Mouse (Mus musculus): Measurements from ENCODE around the gene Xylt1.

Xylt1 gene

GRCm38 (mm10) chr7:117433641-117434040 lies 52.9 kb downstream of the Xylt1 start:
- DNase-seq (ENCODE audit: low read depth in 1 of 2, low spot score in 2 of 2) = no peak

DNA sequence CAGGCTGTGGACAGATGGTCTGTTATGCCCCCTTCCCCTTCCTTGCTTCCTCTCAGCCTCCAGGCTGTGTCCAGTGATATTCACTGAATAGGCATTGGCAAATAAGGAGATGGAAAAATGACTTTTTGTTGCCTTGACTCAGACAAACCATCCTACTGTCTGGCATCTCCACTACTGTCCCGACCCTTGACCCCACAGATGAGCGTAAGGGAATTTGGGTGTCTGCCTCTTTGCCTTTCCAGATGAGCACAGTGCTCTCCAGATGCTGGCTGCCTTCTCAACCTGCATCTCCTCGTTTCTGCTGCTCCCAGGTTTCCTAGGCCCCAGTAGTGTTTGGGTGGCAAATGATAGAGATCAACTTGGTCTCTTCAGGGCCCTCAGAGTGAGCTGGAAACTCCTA lies 54.3 kb downstream of the Xylt1 start:
- no peak for DNase-seq (ENCODE audit: low read depth in 1 of 2, low spot score in 2 of 2)

DNA sequence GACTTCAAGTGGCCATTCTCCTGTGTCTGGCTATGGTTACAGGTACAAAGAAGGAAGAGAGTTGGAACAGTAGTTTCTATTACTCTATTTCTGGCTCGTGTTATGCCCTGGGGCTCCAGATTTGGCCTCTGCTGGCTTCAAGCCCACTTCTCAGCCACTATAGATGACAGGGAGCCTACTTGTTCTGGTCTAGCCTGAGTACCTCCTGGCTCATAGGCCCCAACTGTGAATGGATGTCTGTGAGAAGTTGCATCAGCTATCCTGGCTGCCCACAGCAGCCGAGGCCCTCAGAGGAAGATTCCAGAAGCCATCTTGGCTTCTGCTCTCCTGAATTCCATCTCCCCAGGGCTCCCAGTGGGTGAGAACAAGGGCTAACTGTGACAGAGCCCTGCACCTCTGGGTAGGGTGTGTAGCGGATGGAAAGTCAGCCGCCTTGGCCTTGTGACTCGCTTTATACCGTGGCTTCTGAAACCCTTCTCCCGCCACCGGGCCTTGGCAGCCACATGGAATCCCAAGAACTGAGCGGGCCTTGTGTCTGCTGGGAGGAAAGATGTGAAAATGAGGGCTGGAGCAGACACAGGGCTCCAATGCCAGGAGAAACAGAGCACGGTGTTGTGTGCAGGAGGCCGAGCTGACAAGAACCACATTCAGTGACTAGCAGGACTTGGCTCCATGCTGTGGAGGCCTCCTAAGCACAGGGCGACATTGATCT lies 55.1 kb downstream of the Xylt1 start:
- no peak for DNase-seq (ENCODE audit: low read depth in 1 of 2, low spot score in 2 of 2)

- DNase-seq (ENCODE audit: low read depth in 1 of 2, low spot score in 2 of 2) = no peak
Observed at GRCm38 (mm10) chr7:117436892-117437291, 56.1 kb downstream of the Xylt1 start.

DNA sequence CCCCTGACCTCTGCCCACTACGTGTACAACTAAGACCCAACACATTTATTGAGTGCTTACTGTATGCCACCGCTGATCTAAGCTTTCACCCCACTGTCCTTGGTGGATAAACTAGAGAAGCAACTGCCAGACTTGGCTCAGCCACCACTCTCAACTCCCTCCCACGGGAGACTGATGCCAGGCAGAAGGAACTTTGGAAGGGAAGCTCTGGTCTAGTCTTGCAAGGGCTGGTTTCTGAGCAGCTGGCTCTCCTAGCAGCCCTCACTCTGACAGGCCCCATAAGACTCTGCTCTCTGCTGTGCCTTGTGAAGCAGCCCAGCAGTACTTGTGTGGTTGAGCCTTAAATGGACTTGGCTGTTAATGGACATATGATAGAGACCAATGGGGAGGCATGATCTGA lies 60.2 kb downstream of the Xylt1 start:
- no peak for DNase-seq (ENCODE audit: low read depth in 1 of 2, low spot score in 2 of 2)

- DNase-seq (ENCODE audit: low read depth in 1 of 2, low spot score in 2 of 2) = no peak
Observed at GRCm38 (mm10) chr7:117442639-117443038, 61.9 kb downstream of the Xylt1 start.

DNA sequence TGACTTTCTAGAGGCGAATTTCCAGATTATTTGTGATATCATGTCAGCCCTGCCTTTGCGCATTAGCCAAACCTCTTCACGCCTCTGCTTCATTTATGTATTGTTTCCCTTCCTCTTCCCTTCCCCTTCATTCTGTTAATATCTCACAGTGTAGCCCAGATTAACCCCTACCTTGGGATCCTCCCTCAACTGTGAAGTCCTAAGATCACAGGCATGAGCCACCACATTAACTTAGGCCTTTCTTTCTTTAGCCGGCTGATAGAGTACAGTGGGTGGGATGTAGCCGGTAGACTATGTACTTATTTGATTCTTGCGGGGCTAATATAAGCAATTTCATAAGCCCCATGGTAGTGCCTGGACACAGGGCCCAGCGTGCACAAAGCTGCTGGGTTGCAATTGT lies 62.4 kb downstream of the Xylt1 start:
- no peak for DNase-seq (ENCODE audit: low read depth in 1 of 2, low spot score in 2 of 2)

DNA sequence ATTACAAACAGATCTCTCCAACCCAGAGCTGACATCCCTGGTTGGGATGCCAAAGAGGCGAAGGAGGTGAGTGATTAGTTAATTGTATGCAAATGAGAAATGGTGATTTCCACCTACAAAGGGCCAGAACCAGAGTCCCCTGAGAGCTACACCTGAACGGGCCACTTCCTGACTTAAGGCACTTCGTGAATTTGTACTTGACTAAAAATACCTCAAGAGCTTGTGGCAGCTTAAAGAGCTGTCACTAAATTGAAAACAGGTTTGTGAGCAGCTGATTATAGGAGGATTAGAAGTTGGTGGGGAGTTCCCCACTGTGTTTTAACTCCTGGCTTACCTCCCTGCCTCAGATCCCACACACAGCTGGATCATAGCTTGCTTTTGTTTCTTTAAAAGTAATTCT lies 64.7 kb downstream of the Xylt1 start:
- DNase-seq (ENCODE audit: low read depth in 1 of 2, low spot score in 2 of 2) = no peak

- no peak for DNase-seq (ENCODE audit: low read depth in 1 of 2, low spot score in 2 of 2)
Observed at GRCm38 (mm10) chr7:117449605-117450004, 68.8 kb downstream of the Xylt1 start.

DNA sequence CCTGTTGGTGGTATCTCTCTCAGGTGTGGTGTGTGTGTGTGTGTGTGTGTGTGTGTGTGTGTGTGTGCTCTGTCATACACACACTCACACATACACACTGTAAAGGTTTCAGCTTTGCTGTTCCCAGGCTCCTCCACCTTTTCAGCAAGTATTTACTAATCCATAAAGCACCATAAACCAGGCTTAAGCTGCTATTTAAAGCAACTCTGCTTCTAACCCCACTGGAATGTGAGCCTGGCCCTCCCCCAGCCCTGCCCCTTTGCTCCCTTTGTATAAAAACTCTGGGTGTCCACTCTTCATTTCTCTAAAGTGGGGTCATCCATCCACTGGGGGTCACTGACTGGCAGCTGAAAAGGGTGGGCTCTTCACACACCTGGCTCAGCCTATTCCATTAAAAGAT lies 70.4 kb downstream of the Xylt1 start:
- DNase-seq (ENCODE audit: low read depth in 1 of 2, low spot score in 2 of 2) = no peak

- no peak for DNase-seq (ENCODE audit: low read depth in 1 of 2, low spot score in 2 of 2)
Observed at GRCm38 (mm10) chr7:117452269-117452668, 71.5 kb downstream of the Xylt1 start.

DNA sequence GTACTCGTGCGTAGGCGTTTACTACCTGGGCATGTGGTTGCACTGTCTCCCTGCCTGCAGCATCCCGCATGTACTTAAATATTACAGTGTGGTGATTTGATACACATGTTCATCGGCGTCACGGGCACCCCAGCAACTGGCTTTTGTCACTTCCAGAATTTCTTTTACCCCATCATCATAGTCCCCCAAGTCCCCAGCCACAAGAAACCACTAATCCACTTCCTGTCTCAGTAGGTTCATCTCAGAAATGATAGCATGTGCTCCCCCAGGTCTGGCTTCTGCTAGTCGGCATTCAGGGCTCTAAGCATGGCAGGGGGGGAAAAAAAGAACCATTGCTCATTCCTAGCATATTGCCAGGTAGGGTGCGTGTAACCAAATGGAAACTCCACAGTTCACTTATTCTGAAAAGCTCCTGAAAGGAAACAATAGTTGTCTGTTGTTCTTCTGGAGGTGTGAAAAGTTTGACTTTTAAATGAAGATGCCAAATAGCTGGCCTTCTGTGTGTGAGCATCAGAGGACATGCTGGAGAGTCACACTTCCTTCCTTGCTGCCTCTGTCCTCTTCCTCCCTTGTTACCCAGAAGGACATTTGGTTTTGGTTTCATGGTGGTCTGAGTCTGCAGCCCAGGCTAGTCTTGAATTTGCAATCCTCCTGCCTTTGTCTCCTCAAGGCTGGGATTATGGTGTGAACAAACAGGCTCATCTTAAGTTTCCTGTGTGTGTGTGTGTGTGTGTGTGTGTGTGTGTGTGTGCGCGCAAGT lies 74.2 kb downstream of the Xylt1 start:
- DNase-seq (ENCODE audit: low read depth in 1 of 2, low spot score in 2 of 2) = no peak

DNA sequence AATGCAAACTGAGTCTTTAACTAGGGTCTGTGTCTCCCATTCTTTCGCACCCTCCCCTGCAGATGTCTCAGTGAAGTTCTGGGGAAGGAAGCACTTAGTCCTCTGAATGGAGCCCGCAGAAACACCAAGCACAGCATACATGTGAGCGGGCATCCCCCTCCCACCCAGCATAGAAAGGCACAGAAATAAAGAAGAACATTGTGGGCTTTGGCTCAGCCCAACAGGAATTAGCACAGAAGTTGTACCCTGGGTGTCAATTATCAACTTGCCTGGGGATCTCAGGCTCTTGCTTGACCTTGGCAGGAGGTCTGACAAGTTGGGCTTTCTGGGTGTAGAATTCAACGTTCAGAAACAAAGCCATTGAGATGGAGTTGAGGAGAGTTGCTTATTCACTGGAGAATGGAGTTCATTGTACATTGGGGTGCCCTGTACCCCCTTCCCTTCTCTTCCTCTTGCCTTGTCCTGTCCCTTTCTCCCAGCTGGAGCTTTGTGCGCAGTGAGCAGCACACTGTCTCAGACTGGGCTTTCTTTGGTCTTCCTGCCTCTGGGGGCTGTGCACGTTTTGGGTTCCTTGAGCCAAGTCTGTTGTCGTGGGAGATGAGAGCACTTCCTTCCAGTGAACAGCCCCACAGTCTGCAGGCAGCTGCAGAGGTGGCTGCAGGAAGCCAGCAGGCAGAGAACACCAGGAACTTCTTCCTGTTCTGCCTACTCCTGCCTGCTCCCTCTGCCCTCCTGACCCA lies 81.6 kb downstream of the Xylt1 start:
- DNase-seq (ENCODE audit: low read depth in 1 of 2, low spot score in 2 of 2) = no peak

DNA sequence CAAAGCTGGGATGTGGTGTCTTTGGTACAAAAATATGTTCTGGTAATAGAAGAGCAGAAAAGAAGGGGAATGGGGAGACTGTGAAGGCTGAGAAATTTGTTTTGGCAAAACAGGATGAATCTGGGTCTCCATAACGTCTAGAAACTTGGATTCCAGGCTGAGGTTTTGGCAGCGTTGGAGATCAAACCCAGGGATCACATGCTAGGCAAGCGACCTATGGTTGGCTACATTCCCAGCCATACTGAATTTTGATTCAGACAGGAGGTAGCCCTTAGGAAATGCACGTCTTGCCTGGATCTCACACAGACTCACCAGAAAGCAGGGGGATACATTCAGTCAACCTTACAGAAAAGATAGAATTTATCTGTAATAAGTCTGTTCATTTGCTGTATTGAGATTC lies 84.2 kb downstream of the Xylt1 start:
- DNase-seq (ENCODE audit: low read depth in 1 of 2, low spot score in 2 of 2) = no peak

GRCm38 (mm10) chr7:117466006-117466780 lies 85.4 kb downstream of the Xylt1 start:
- DNase-seq (ENCODE audit: low read depth in 1 of 2, low spot score in 2 of 2) = no peak

DNA sequence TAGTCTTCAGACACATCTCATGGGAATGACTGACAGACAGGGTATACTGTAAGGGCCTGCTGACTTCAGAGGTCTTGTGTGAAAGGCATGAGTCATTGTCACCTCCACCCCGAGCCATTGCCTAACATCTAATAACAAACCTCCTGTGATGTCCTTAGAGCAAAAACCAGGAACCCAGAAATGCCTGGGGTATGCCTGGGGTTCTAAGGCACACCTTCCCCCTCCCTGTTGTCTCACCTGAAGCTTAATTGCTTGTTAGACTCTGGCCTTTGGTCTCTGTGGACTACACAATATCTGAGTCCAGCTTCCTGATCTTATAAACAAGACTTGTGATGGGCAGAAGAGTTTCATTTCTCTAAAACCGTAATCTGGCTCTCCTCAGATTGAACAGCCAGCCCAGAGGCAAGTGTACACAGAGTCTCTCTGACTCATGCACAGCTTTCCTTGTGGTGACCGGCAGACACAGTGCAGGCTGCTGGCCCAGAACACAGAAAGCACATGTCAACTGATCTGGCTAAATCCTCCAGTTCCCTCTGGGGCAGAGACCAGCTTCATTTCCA lies 89.5 kb downstream of the Xylt1 start:
- peak; percentile 70 to 71 for DNase-seq (ENCODE audit: low read depth in 1 of 2, low spot score in 2 of 2)

- DNase-seq (ENCODE audit: low read depth in 1 of 2, low spot score in 2 of 2) = no peak
Observed at GRCm38 (mm10) chr7:117472055-117472780, 91.4 kb downstream of the Xylt1 start.

GRCm38 (mm10) chr7:117472781-117473743 lies 92.3 kb downstream of the Xylt1 start:
- no peak for DNase-seq (ENCODE audit: low read depth in 1 of 2, low spot score in 2 of 2)

DNA sequence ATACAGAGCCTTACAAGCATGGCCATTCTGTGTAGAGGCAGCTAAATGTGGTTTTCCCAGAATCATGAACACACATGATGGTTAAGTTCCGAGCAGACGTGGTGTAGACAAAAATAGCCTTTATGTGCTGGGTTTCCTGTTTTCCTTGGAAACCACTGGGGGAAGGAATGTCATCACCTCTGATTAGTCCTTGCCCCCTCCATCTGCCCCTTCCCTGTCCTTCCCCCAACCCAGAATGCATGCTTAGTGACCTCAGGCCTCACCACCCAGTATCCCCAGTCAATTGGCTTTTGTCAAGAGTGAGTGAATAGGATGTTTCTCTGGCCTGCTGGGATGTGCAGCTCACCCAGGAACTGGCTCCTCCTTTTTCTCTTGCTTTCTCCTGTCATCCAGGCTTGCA lies 93.5 kb downstream of the Xylt1 start:
- DNase-seq (ENCODE audit: low read depth in 1 of 2, low spot score in 2 of 2) = no peak

All from monocyte, adult 2 months (primary cell).